Mouse (Mus musculus) T-helper 1 cell (primary cell): ENCODE measurements around the gene Adgrg2.

Source experiments
- in situ Hi-C: fragments of 300-600 bp; cut with MboI, MseI; formaldehyde crosslinking; loops from one replicate; pipeline ENCODE4 v1.15.1; 2025; ENCODE audit warnings: high pct_unique_total_duplicates

Gene Adgrg2

GRCm38 (mm10) chrX:160502048-160503041 lies 111.9 kb downstream of the Adgrg2 start, which contains the start of gene Phka2:
TSS of gene Phka2 (plus strand) at chrX:160502166.
- in situ Hi-C loops, result no loop called here

- in situ Hi-C loops, result no loop called here
Observed at GRCm38 (mm10) chrX:160509046-160509445, 118.6 kb downstream of the Adgrg2 start.

DNA sequence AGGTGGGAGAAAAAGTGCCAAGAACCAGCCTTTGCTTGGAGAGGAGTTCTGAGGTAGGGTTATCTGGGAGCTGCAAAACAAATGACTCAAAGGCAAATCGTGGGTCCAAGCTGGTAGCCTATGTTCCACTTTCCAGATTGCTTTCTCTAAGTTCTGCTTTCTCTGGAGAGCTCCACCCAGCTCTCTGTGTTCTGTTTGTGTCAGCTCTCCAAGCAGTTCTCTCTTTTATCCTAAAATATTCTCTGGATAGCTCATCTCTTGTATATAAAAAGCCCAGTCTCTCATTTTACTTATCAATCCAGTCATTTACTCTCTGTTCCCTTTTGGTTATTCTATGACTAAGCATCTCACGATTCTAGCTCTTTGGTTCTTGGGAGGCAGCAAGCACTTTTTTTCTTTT lies 119.7 kb downstream of the Adgrg2 start:
- in situ Hi-C loops, result no loop called here

GRCm38 (mm10) chrX:160516027-160516426 lies 125.5 kb downstream of the Adgrg2 start:
- in situ Hi-C loops, result no loop called here

- in situ Hi-C loops, result no loop called here
Observed at GRCm38 (mm10) chrX:160542772-160543171, 152.3 kb downstream of the Adgrg2 start.
